Mouse (Mus musculus) limb, embryonic 14.5 days (tissue): ENCODE results near the gene Ttc23. TPM values are rescaled to one million over a fixed set of nuclear protein-coding genes. Genes with fewer than 3 reads are reported as not detected.

ENCODE experiments used
- ATAC-seq: fragments of 200-750 bp; cut with Nextera tagmentation; 2 replicates; pipeline ENCODE4 v1.8.0; 2017; ENCODE audit warnings: low read depth, moderate number of reproducible peaks, moderate TSS enrichment; ENCODE audit not compliant: low FRiP score
- DNase-seq: peaks from one replicate; pipeline ENCODE4 v3.0.0-alpha.2; 2015; ENCODE audit warnings: low spot score
- H3K27ac ChIP-seq: fragments of 300-500 bp; sonication (generic); replicated peaks from 2 replicates; pipeline ENCODE4 v1.5.1; 2014; ENCODE audit warnings: low read depth, mild to moderate bottlenecking, low read length, moderate library complexity, mixed read lengths
- H3K27me3 ChIP-seq: fragments of 300-500 bp; sonication (generic); 2 replicates; pipeline ENCODE4 v1.6.1; 2014; ENCODE audit warnings: low read length, mixed read lengths; ENCODE audit not compliant: control insufficient read depth, insufficient read depth
- H3K36me3 ChIP-seq: fragments of 300-500 bp; sonication (generic); 2 replicates; pipeline ENCODE4 v1.6.1; 2014; ENCODE audit warnings: mild to moderate bottlenecking, low read length, moderate library complexity, mixed read lengths; ENCODE audit not compliant: control insufficient read depth, insufficient read depth
- H3K4me1 ChIP-seq: fragments of 300-500 bp; sonication (generic); 2 replicates; pipeline ENCODE4 v1.6.1; 2014; ENCODE audit warnings: antibody characterized with exemption, low read length, mixed read lengths; ENCODE audit not compliant: control insufficient read depth, insufficient read depth
- H3K4me2 ChIP-seq: fragments of 300-500 bp; sonication (generic); replicated peaks from 2 replicates; pipeline ENCODE4 v1.6.1; 2014; ENCODE audit warnings: low read depth, mild to moderate bottlenecking, low read length, moderate library complexity; ENCODE audit not compliant: severe bottlenecking
- H3K4me3 ChIP-seq: fragments of 300-500 bp; sonication (generic); replicated peaks from 2 replicates; pipeline ENCODE4 v1.5.1; 2014; ENCODE audit warnings: low read length
- H3K9ac ChIP-seq: fragments of 300-500 bp; sonication (generic); 2 replicates; pipeline ENCODE4 v1.6.1; 2014; ENCODE audit warnings: mild to moderate bottlenecking, low read depth, low read length, moderate library complexity; ENCODE audit not compliant: severe bottlenecking
- H3K9me3 ChIP-seq: fragments of 300-500 bp; sonication (generic); 2 replicates; pipeline ENCODE4 v1.6.1; 2016; ENCODE audit warnings: low read length; ENCODE audit not compliant: control insufficient read depth
- POLR2A ChIP-seq: fragments of 200-500 bp; IDR thresholded peaks from 2 replicates; pipeline ENCODE4 v1.8.0; 2012; ENCODE audit warnings: inconsistent platforms, mild to moderate bottlenecking, moderate library complexity, borderline replicate concordance; ENCODE audit not compliant: insufficient read depth, insufficient read length; ENCODE audit errors: extremely low read depth
- WGBS: fragments of 180-500 bp; shearing (Covaris S2); extraction: QIAGEN DNeasy Blood & Tissue Kit; methylation state at CpG from one replicate; pipeline ENCODE4 v1.1.7; 2014; 5-methylcytosine and 5-hydroxymethylcytosine counted together
- polyA plus RNA-seq, 2 experiments: library from polyadenylated mRNA; depleted of rRNA in 1 of 2; stranded (reverse) in 1 of 2; unstranded in 1 of 2; fragments of >200 nt; fragmentation: Nextera tagmentation in 1 of 2; extraction: Ambion mirVana in 1 of 2; gene quantifications; 2 replicates each; pipeline versions ENCODE4 v1.2.1 to v1.2.3; 2012 to 2014

Ttc23 gene
- polyA plus RNA-seq, 2 experiments: 33.4 to 46.9 TPM

DNA sequence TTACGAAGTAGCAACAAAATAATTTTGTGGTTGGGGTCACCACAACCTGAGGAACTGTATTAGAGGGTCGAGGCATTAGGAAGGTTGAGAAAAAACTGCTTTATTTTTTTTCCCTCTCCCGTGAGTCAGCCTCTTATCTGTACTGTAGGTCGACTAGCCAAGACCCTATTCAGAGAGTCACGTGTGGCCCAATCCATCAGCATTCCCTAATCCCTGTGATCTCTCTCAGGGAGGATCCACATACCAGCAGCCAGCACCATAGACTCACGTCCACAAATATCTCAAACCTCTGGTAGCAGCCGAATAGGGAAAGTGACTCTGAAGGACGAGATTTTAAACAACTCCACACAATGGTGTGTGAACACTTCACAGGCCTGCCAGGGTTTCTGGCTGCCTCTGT lies 149.9 kb downstream of the Ttc23 start:
- 31% methylated on average over 8 of the region's 8 CpGs for WGBS
- H3K27ac ChIP-seq: no peak overlapping the region
- no peak overlapping the region for H3K4me2 ChIP-seq
- DNase-seq: no peak
- no peak for TF ChIP-seq POLR2A
- no peaks in the 10 kb centered on the region for H3K36me3 ChIP-seq
- H3K27me3 ChIP-seq: no peaks in the 10 kb centered on the region
- H3K9ac ChIP-seq: no peak overlapping the region
- no peak; the same call in 1 of the 2 replicates for ATAC-seq
- H3K4me3 ChIP-seq: no peak overlapping the region
- no peaks in the 10 kb centered on the region for H3K9me3 ChIP-seq
- peaks cover 7% of the 10 kb centered on the region for H3K4me1 ChIP-seq

DNA sequence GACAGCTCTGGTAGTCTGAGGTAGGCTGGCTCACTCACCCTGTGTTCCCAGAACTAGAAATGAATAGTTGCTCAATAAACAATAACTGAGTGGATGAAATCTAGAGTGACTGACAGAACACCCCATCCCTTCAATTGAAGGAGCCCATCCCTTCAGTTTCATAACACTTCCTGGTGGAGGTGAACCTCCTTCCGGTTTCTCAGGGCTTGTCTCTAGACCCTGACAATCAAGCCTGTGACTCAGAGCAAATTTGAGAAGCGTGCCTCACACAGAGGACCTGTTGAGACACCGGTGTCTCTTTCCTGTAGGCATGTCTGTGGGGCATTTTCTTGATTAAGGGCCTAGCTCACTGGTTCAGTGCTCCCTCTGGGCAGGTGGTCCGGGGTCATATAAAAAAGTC lies 151.3 kb downstream of the Ttc23 start:
- DNase-seq: no peak
- 80% methylated on average over 4 of the region's 4 CpGs for WGBS
- no peak overlapping the region for H3K4me3 ChIP-seq

DNA sequence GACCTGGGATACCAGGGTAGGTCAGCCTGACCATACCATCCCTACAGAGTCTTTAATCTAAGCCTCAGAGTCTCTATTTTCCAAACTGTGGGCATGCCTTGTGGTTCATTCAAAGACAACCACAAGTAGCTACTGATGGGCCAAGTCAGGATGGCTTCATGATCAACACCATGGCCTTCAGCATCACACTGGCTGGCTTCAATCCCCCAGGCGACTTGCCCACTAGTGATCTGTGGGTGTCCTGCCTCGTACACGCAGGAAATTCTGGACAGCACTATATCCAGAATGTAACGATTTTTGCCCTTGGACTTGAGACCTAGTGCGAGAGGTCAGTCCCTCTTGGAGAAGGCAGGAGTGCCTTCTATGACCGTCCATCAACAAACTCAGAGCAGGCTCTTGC lies 153.3 kb downstream of the Ttc23 start:
- Histone ChIP-seq H3K9ac (no peak overlapping the region), H3K4me1 (peaks cover 12% of the 10 kb centered on the region), H3K4me3 (no peak overlapping the region), H3K36me3 (no peaks in the 10 kb centered on the region), H3K27ac (no peak overlapping the region), H3K4me2 (no peak overlapping the region), H3K9me3 (no peaks in the 10 kb centered on the region), H3K27me3 (no peaks in the 10 kb centered on the region)
- DNase-seq (no peak), ATAC-seq (no peak)
- WGBS: 88% methylated on average over 6 of the region's 6 CpGs
- TF ChIP-seq POLR2A: no peak

More for the DNA sequence above, 151.3 kb downstream of the Ttc23 start:
- Histone ChIP-seq H3K36me3 (no peaks in the 10 kb centered on the region), H3K27ac (no peak overlapping the region), H3K27me3 (no peaks in the 10 kb centered on the region), H3K4me1 (peaks cover 8% of the 10 kb centered on the region), H3K9ac (no peak overlapping the region), H3K9me3 (no peaks in the 10 kb centered on the region), H3K4me2 (no peak overlapping the region)
- no peak for TF ChIP-seq POLR2A
- no peak for ATAC-seq

DNA sequence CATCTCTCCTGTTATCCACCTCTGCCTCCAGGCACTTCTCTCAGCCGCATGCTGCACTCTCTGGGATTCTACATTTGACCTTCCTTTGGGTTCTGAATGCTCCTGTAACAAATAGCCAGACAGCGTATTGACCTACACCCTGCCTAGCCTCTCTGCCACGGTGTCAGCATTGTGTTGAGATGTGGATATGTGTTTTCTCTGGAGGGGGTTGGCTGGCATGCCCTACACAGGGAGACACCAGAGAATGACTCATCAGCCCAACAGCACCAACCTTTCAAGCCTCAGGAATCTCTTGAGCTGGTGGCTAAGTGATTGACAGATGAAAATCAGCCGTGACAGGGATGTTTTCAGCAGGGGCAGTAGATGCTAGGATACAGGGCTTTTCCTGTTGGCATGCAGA lies 153.8 kb downstream of the Ttc23 start:
- H3K36me3 ChIP-seq: no peaks in the 10 kb centered on the region
- ATAC-seq: no peak
- H3K4me2 ChIP-seq: no peak overlapping the region
- 80% methylated on average over 4 of the region's 4 CpGs for WGBS
- peaks cover 12% of the 10 kb centered on the region for H3K4me1 ChIP-seq
- H3K9me3 ChIP-seq: no peaks in the 10 kb centered on the region
- DNase-seq: no peak
- no peak for TF ChIP-seq POLR2A
- H3K27ac ChIP-seq: no peak overlapping the region
- no peak overlapping the region for H3K9ac ChIP-seq
- no peak overlapping the region for H3K4me3 ChIP-seq
- no peaks in the 10 kb centered on the region for H3K27me3 ChIP-seq

- ATAC-seq (peak; percentile 83), DNase-seq (peak; percentile 75)
- H3K9ac ChIP-seq: peak overlapping the region; percentile 44
- H3K36me3 ChIP-seq: no peaks in the 10 kb centered on the region
- H3K27me3 ChIP-seq: no peaks in the 10 kb centered on the region
- WGBS: 16% methylated on average over 27 of the region's 28 CpGs
- peak overlapping the region; percentile 74 for H3K4me2 ChIP-seq
- no peak overlapping the region for H3K27ac ChIP-seq
- H3K9me3 ChIP-seq: no peaks in the 10 kb centered on the region
- H3K4me1 ChIP-seq: peaks cover 9% of the 10 kb centered on the region; the same call in 1 of the 2 replicates
- TF ChIP-seq POLR2A: no peak
- peak overlapping the region; percentile 40 for H3K4me3 ChIP-seq
These were observed 156.0 kb downstream of the Ttc23 start for GRCm38 (mm10) chr7:67803015-67803856.
